Mouse (Mus musculus): Measurements from ENCODE around the gene Kctd8. TPM values are rescaled to one million over a fixed set of nuclear protein-coding genes. Genes with fewer than 3 reads are reported as not detected.
"Not testable (repeated sequence)": the region's sequence is repeated elsewhere in the genome, so short reads cannot be mapped to it uniquely, and the experiment has no call there.

Gene Kctd8
- 1 to 10 TPM; 5.3 to 6.5 TPM for total RNA-seq (2021)
- long read RNA-seq, experiment 1, partial matches to known transcripts = 0 of 4 reads
- long read RNA-seq, experiment 1, other reads (novel, unspliced or antisense) = 0 of 4 reads
- long read RNA-seq, experiment 2, transcript Kctd8-201 (2 exons, 2,859 nt) = major isoform, 7 of 7 reads
- long read RNA-seq, experiment 2, partial matches to known transcripts = 0 of 7 reads
- long read RNA-seq, experiment 2, other reads (novel, unspliced or antisense) = 0 of 7 reads

- peak; percentile 68 to 71 for DNase-seq (ENCODE audit: low spot score in 2 of 2)
These were observed at the start of gene Kctd8 for GRCm38 (mm10) chr5:69340919-69341801. Kctd8 (minus strand) TSS chr5:69341679.

DNA sequence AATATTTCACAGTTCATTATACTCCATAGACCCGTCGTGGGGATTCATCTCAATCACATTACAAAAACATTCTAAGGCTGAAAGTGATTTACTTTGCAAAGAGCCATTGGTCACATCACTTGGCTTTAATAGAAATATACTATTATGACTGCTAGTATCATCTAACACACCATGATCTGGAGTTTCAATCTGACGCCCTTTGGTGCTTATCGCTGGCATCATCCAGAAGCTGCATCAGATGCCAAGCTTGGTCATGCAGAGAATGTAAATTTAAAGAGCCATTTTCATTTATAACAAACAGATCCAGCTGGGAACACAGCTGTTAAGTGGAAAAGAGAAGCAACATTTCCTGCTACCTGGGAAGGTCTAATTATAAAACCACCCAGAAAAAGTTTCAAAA is 37.6 kb upstream of the Kctd8 start:
- no peak for DNase-seq (ENCODE audit: low spot score in 2 of 2)

- no peak for DNase-seq (ENCODE audit: low spot score in 2 of 2)
These were observed 9.1 kb upstream of the Kctd8 start for GRCm38 (mm10) chr5:69350596-69350995.

DNA sequence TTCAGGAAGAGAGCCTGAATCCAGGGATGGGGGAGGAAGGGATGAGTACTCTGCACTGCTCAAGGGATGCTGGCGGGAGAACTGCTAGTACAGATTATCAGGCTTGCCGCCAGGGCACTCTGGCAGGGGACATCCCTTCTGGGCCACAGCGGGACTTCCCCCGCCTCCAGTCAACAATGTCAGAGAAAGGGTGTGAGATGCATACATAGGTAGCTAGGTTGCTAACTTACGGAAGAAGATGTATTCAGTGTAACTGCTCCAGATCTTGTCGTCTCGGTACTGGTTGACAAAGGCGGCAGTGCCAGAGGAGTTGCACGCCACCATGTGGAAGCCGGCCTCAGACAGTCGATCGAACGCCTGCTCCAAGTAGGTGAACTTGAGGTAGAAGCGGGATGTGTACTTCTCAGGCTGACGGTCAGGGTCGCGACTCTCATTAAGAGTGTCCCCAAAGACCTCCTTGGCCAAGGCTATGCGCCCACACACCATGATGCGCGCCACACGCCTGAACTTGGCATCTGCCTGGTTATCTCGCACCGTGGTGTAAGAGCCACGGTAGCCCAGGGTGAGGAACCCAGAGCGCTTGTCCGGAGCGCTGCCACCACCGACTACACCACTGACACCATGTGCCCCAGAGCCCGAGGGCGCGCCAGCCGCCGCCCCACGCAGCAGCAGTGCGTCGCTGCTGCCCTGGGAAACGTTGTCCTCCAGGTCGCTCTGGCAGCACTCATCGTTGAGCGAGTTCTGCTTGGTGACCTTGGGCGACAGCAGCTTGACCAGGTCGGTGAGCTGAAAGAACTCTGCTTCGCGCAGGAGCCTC is 1.2 kb downstream of the Kctd8 start:
- peak; percentile 59 for DNase-seq (ENCODE audit: low spot score in 2 of 2)

DNA sequence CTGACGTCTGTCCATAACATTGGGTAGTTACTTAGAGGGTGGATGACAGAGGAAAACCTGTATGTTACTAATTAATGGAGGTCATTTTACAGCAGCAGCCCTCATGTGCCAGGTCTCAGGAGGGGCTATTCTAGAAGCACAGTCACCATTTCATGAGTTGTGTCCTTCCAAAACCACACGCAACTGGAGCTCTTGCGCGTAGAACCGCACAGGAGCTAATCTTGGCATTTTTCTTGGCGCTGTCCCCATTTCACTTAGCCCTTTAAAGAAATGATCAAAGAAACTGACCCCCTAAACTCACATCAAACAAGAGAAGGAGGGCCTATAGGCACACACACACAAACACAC is 1.9 kb downstream of the Kctd8 start:
- no peak for DNase-seq (ENCODE audit: low spot score in 2 of 2)

DNA sequence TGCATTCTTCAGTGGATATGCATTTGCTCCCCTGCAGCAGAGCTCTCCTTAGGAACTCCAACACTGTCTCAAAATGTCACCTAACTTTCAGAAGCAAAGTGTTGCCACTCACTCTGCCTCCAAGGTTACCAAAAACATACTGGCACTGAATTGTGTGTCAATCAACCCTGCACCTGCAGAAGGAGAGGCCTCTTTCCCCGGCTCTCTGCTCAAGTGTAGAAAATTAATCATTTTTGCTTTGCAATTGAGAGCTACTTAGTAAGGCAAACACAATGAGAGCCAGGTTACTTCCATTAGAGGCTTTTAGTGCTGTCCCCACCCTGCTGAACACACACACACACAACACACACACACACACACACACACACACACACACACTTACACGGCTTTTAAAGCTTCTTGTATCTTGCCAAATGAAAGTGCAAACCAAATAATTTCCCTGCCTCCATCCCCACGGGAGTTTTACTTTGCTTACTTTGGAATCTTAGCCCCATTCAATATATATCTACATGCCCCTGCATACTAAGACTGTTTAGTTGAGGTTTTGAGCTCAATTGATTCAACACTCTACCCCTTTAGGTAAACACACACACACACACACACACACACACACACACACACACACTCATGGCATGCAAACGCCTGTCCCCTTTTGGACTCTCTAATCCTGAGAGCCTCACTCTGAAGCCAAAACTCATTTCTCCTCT is 2.4 kb downstream of the Kctd8 start:
- DNase-seq (ENCODE audit: low spot score in 2 of 2) = no peak

DNA sequence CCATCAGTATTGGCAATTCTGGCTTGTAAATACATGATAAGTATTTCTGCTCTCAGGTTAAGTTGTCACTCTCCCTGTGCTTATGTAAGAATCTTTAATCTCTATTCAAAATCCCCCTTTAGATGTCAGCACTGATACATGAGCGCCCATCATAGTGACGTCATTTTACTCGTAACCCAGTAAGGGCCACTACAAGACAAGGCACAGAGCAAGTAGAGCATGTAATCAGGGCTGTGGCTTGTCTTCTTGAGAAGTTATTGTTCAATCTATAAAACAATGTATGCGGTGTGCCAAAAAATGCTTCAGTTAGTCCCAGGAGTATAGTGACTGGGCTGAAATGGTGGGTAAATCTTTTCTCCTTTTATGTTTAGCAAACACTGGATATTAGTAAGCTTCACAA is 13.9 kb downstream of the Kctd8 start:
- no peak for DNase-seq (ENCODE audit: low spot score in 2 of 2)

- no peak for DNase-seq (ENCODE audit: low spot score in 2 of 2)
These were observed 16.8 kb downstream of the Kctd8 start for GRCm38 (mm10) chr5:69324566-69325230.

DNA sequence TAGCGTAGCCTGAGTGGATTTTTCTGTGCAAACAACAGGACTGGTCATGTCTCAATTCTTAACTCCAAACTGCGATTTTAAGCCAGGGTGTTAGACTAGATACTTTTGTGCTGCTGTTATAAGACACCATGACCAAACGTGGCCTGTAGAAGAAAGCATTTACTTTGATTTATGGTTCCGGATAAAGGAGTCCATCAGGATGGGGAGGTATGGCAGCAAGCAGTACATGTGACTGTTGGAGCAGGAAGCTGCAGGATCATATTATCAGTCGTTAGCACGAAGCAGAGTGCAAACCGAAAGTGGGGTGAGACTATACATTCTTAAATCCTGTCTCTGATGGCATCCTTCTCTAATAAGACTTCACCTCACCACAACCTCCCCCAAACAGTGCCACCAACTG is 28.9 kb downstream of the Kctd8 start:
- DNase-seq (ENCODE audit: low spot score in 2 of 2) = no peak

DNA sequence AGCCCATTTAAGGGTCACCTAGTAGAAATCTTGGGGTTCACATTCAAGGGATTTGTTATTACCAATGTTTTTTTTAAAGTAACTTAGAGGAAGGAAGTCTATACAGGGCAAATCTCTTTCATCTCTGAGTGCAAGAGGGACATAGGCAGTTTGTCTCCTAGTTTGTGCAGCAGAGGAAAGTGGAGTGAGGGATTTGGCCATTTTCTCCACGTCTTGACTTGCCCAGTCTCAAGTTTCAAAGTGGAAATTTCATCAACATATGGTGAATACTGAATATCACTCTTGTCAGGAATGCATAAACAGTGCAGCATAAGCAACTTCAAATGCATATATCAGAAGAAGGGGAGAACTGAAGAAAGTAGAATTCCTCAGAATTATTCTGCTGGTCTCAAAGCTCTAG is 39.8 kb downstream of the Kctd8 start:
- no peak for DNase-seq (ENCODE audit: low spot score in 2 of 2)

GRCm38 (mm10) chr5:69292353-69292752 is 49.1 kb downstream of the Kctd8 start:
- DNase-seq (ENCODE audit: low spot score in 2 of 2) = no peak

GRCm38 (mm10) chr5:69284359-69284758 is 57.1 kb downstream of the Kctd8 start:
- no peak for DNase-seq (ENCODE audit: low spot score in 2 of 2)

- no peak for DNase-seq (ENCODE audit: low spot score in 2 of 2)
These were observed 89.1 kb downstream of the Kctd8 start for GRCm38 (mm10) chr5:69252366-69252765.

DNA sequence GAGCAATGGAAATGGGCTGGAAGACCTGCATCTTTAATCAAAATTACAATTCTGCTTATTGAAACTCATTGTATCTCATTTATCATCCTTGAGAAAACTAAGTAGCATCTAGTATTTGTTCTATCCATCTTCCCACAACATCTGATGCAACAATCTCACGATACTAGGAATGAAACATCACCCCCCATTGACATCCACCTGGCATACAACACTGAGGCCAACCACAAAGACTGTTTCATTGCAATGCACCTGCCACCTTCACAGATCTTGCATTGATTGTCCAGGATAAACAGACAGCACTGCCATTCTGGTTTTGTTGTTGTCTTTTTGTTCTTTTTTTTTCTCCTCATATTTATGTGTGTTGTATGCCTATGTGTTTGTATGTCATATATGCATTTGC is 99.5 kb downstream of the Kctd8 start:
- no peak for DNase-seq (ENCODE audit: low spot score in 2 of 2)

- peak in 1 of 2 experiments; percentile 1 for DNase-seq (ENCODE audit: low spot score in 2 of 2)
These were observed 107.9 kb downstream of the Kctd8 start for GRCm38 (mm10) chr5:69233560-69233959.

DNA sequence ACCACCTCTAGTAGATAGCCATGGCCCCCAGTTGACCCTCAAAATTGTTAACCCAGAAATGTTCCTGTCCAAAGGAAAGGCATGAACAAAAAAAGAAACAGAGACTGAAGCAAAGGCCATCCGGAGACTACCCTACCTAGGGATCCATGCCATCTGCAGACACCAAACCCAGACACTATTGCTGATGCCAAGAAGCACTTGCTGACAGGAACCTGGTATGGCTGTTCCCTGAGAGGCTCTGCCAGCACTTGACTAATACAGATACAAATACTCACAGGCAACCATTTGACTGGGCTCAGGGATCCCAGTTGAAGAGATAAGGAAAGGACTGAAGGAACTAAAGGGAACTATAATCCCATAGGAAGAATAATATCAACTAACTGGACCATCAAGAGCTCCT is 109.8 kb downstream of the Kctd8 start:
- not testable (repeated sequence) for DNase-seq (ENCODE audit: low spot score in 2 of 2)

DNA sequence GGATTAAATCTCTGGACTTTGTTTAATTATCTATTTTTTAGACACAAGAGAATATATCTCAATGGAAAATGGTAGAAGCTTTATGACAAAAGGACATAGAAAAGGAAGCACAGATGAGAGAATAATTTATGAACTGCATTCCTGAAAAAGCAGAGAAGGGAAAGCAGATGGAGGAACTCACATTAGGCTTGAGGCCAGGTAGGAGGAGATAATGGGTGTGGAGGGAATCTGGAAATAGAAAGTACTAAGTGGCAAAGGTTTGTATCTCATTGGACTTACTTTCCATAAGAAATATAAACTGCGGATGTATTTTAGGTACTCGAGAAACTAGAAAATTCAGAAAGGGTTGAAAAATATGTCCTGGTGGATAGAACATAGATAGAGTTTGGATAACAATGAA is 114.3 kb downstream of the Kctd8 start:
- peak in 1 of 2 experiments; percentile 2 for DNase-seq (ENCODE audit: low spot score in 2 of 2)

GRCm38 (mm10) chr5:69222608-69223007 is 118.9 kb downstream of the Kctd8 start:
- no peak for DNase-seq (ENCODE audit: low spot score in 2 of 2)

GRCm38 (mm10) chr5:69215216-69215615 is 126.3 kb downstream of the Kctd8 start:
- no peak for DNase-seq (ENCODE audit: low spot score in 2 of 2)

- peak in 1 of 2 experiments; percentile 3 for DNase-seq (ENCODE audit: low spot score in 2 of 2)
These were observed 132.1 kb downstream of the Kctd8 start for GRCm38 (mm10) chr5:69209401-69209800.

DNA sequence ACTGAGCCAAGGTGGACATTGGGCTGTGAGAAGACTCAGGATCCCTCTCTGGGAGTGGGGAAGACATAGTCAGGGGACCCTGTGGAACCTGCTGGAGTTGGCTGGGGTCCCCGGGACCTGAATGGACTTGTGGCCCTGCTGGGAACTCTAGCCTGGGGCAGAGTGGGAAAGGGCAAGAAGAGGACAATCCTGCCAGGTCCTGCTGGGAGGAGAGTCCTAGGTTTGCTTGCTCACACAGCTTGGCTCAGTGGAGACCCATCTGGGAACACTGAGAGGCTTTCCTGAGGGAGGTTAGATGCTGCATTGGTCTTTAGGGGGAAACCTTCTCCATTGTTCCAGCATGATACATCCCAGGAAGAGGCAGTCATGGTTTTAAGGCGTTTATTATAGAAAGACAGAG is 133.8 kb downstream of the Kctd8 start:
- no peak for DNase-seq (ENCODE audit: low spot score in 2 of 2)

All from layer of hippocampus, postnatal 14 days (tissue).